Mouse (Mus musculus) neural tube, embryonic 15.5 days (tissue): ENCODE results near the gene Ebp. TPM values are rescaled to one million over a fixed set of nuclear protein-coding genes. Genes with fewer than 3 reads are reported as not detected.

Experiments used
- ATAC-seq: fragments of 200-750 bp; cut with Nextera tagmentation; 2 replicates; pipeline ENCODE4 v1.8.0; 2017; ENCODE audit warnings: mild to moderate bottlenecking, moderate TSS enrichment, moderate library complexity; ENCODE audit not compliant: low FRiP score
- H3K27ac ChIP-seq: fragments of 300-500 bp; sonication (generic); replicated peaks from 2 replicates; pipeline ENCODE4 v1.5.1; 2015; ENCODE audit warnings: mild to moderate bottlenecking, inconsistent platforms
- H3K27me3 ChIP-seq: fragments of 300-500 bp; sonication (generic); replicated peaks from 2 replicates; pipeline ENCODE4 v1.6.1; 2015; ENCODE audit warnings: inconsistent platforms
- H3K36me3 ChIP-seq: fragments of 300-500 bp; sonication (generic); 2 replicates; pipeline ENCODE4 v1.6.1; 2015; ENCODE audit warnings: inconsistent platforms
- H3K4me1 ChIP-seq: fragments of 300-500 bp; sonication (generic); 2 replicates; pipeline ENCODE4 v1.6.1; 2015; ENCODE audit warnings: inconsistent platforms
- H3K4me2 ChIP-seq: fragments of 300-500 bp; sonication (generic); 2 replicates; pipeline ENCODE4 v1.6.1; 2015; ENCODE audit warnings: inconsistent platforms, mild to moderate bottlenecking, moderate library complexity
- H3K4me3 ChIP-seq: fragments of 300-500 bp; sonication (generic); replicated peaks from 2 replicates; pipeline ENCODE4 v1.5.1; 2015; ENCODE audit warnings: mild to moderate bottlenecking, inconsistent platforms
- H3K9ac ChIP-seq: fragments of 300-500 bp; sonication (generic); replicated peaks from 2 replicates; pipeline ENCODE4 v1.6.1; 2015; ENCODE audit warnings: mild to moderate bottlenecking, inconsistent platforms
- H3K9me3 ChIP-seq: fragments of 300-500 bp; sonication (generic); replicated peaks from 2 replicates; pipeline ENCODE4 v1.6.1; 2016; ENCODE audit warnings: inconsistent platforms
- WGBS: fragments of 180-500 bp; shearing (Covaris S2); methylation state at CpG from one replicate; pipeline ENCODE4 v1.1.7; 2015; ENCODE audit warnings: mixed read lengths; 5-methylcytosine and 5-hydroxymethylcytosine counted together
- polyA plus RNA-seq: library from polyadenylated mRNA; unstranded; fragments of >200 nt; fragmentation: Nextera tagmentation; extraction: Ambion mirVana; gene quantifications from 2 replicates; pipeline ENCODE4 v1.2.1, GENCODE M21; 2015

Ebp gene
- polyA plus RNA-seq, 1 experiment from 2014 or later = 32.1 TPM

GRCm38 (mm10) chrX:8179646-8180045 is 13.7 kb downstream of the Ebp start:
- Histone ChIP-seq H3K36me3 (no peaks in the 10 kb centered on the region), H3K4me1 (peaks cover 4% of the 10 kb centered on the region), H3K9me3 (no peaks in the 10 kb centered on the region), H3K4me3 (no peak overlapping the region), H3K9ac (no peak overlapping the region), H3K27ac (no peak overlapping the region), H3K4me2 (no peak overlapping the region), H3K27me3 (no peaks in the 10 kb centered on the region)
- WGBS = 85% methylated on average over 5 of the region's 5 CpGs
- no peak for ATAC-seq

- Histone ChIP-seq H3K27ac (no peak overlapping the region), H3K9me3 (no peaks in the 10 kb centered on the region), H3K4me3 (no peak overlapping the region), H3K27me3 (no peaks in the 10 kb centered on the region), H3K4me1 (peaks cover 6% of the 10 kb centered on the region), H3K4me2 (no peak overlapping the region), H3K36me3 (no peaks in the 10 kb centered on the region), H3K9ac (no peak overlapping the region)
- ATAC-seq = no peak
- WGBS = 98% methylated on average over 2 of the region's 2 CpGs
Observed at GRCm38 (mm10) chrX:8178871-8179270, 14.4 kb downstream of the Ebp start.

- ATAC-seq = peak; percentile 96
- Histone ChIP-seq H3K27ac (peak within 1 kb of the TSS; percentile 60), H3K4me3 (peak within 1 kb of the TSS; percentile 58), H3K4me1 (peaks cover 6% of the 10 kb centered on the region), H3K9me3 (no peaks in the 10 kb centered on the region), H3K9ac (peak within 1 kb of the TSS; percentile 63), H3K27me3 (no peaks in the 10 kb centered on the region), H3K36me3 (0 out of 2 replicates have a peak, but pooled peaks cover under 1% of the 10 kb centered on the region), H3K4me2 (peak within 1 kb of the TSS; percentile 58)
- 13% methylated on average over 55 of the region's 56 CpGs for WGBS
Observed at GRCm38 (mm10) chrX:8175504-8176385, 17.6 kb downstream of the Ebp start, which contains the start of gene Tbc1d25. Gene Tbc1d25 (minus strand): TSS chrX:8176181.

- 16% methylated on average over 4 of the region's 4 CpGs for WGBS
- H3K4me2 ChIP-seq = peak overlapping the region; percentile 58
- no peaks in the 10 kb centered on the region for H3K27me3 ChIP-seq
- H3K27ac ChIP-seq = no peak overlapping the region
- H3K9me3 ChIP-seq = no peaks in the 10 kb centered on the region
- peaks cover 5% of the 10 kb centered on the region for H3K36me3 ChIP-seq
- H3K4me1 ChIP-seq = peaks cover 6% of the 10 kb centered on the region
- H3K4me3 ChIP-seq = peak overlapping the region; percentile 58
- H3K9ac ChIP-seq = peak overlapping the region; percentile 63
- ATAC-seq = no peak; the same call in 1 of the 2 replicates
Observed at GRCm38 (mm10) chrX:8175169-8175503, 18.2 kb downstream of the Ebp start.

- Histone ChIP-seq H3K27me3 (no peaks in the 10 kb centered on the region), H3K4me2 (no peak overlapping the region), H3K9me3 (no peaks in the 10 kb centered on the region), H3K27ac (no peak overlapping the region), H3K4me3 (no peak overlapping the region), H3K36me3 (peaks cover 9% of the 10 kb centered on the region), H3K9ac (no peak overlapping the region), H3K4me1 (no peaks in the 10 kb centered on the region)
- no peak for ATAC-seq
- WGBS = 89% methylated on average over 8 of the region's 10 CpGs
Observed at GRCm38 (mm10) chrX:8167716-8168647, 25.3 kb downstream of the Ebp start.

- WGBS = 90% methylated on average over 4 of the region's 4 CpGs
- Histone ChIP-seq H3K4me2 (no peak overlapping the region), H3K36me3 (peaks cover 5% of the 10 kb centered on the region; the same call in 1 of the 2 replicates), H3K4me1 (no peaks in the 10 kb centered on the region), H3K9ac (no peak overlapping the region), H3K4me3 (no peak overlapping the region), H3K27ac (no peak overlapping the region), H3K27me3 (no peaks in the 10 kb centered on the region), H3K9me3 (no peaks in the 10 kb centered on the region)
- ATAC-seq = no peak
Observed at GRCm38 (mm10) chrX:8164471-8164870, 28.8 kb downstream of the Ebp start.

- Histone ChIP-seq H3K36me3 (peaks cover 8% of the 10 kb centered on the region; the same call in 1 of the 2 replicates), H3K9me3 (no peaks in the 10 kb centered on the region), H3K27me3 (no peaks in the 10 kb centered on the region), H3K4me1 (no peaks in the 10 kb centered on the region), H3K9ac (no peak overlapping the region), H3K27ac (no peak overlapping the region), H3K4me2 (no peak overlapping the region), H3K4me3 (no peak overlapping the region)
- ATAC-seq = no peak
- WGBS = 92% methylated on average over 5 of the region's 5 CpGs
Observed at GRCm38 (mm10) chrX:8163076-8163475, 30.2 kb downstream of the Ebp start.

- H3K27ac ChIP-seq = peak within 1 kb of the TSS; percentile 97
- H3K4me3 ChIP-seq = peak within 1 kb of the TSS; percentile 61
- H3K4me2 ChIP-seq = peak within 1 kb of the TSS; percentile 66
- H3K9ac ChIP-seq = peak within 1 kb of the TSS; percentile 71
- H3K9me3 ChIP-seq = no peaks in the 10 kb centered on the region
- H3K36me3 ChIP-seq = peaks cover 21% of the 10 kb centered on the region
- H3K27me3 ChIP-seq = no peaks in the 10 kb centered on the region
- peak; percentile 97 for ATAC-seq
- 31% methylated on average over 47 of the region's 65 CpGs for WGBS
- peaks cover 13% of the 10 kb centered on the region for H3K4me1 ChIP-seq
Observed at GRCm38 (mm10) chrX:8145153-8145991, 47.9 kb downstream of the Ebp start, which contains the start of gene Rbm3. Gene Rbm3 (minus strand): TSS chrX:8145880.

GRCm38 (mm10) chrX:8143750-8144149 is 49.6 kb downstream of the Ebp start:
- Histone ChIP-seq H3K9ac (no peak overlapping the region), H3K4me1 (peaks cover 13% of the 10 kb centered on the region), H3K27me3 (no peaks in the 10 kb centered on the region), H3K4me3 (peak overlapping the region; percentile 61), H3K27ac (no peak overlapping the region), H3K9me3 (no peaks in the 10 kb centered on the region), H3K4me2 (peak overlapping the region; percentile 66), H3K36me3 (peaks cover 22% of the 10 kb centered on the region)
- WGBS = 76% methylated on average over 7 of the region's 7 CpGs
- no peak for ATAC-seq

- Histone ChIP-seq H3K9me3 (no peaks in the 10 kb centered on the region), H3K36me3 (peaks cover 22% of the 10 kb centered on the region), H3K27me3 (no peaks in the 10 kb centered on the region), H3K4me2 (no peak overlapping the region), H3K4me1 (peaks cover 13% of the 10 kb centered on the region), H3K4me3 (no peak overlapping the region), H3K9ac (no peak overlapping the region), H3K27ac (no peak overlapping the region)
- no peak for ATAC-seq
- 89% methylated on average over 7 of the region's 7 CpGs for WGBS
Observed at GRCm38 (mm10) chrX:8142948-8143347, 50.4 kb downstream of the Ebp start.

- Histone ChIP-seq H3K27ac (no peak overlapping the region), H3K36me3 (peaks cover 22% of the 10 kb centered on the region), H3K27me3 (no peaks in the 10 kb centered on the region), H3K4me1 (peaks cover 13% of the 10 kb centered on the region), H3K9ac (no peak overlapping the region), H3K9me3 (no peaks in the 10 kb centered on the region), H3K4me3 (no peak overlapping the region), H3K4me2 (no peak overlapping the region)
- no peak for ATAC-seq
- 67% methylated on average over 3 of the region's 3 CpGs for WGBS
Observed at GRCm38 (mm10) chrX:8141058-8141457, 52.3 kb downstream of the Ebp start.
